Mouse (Mus musculus): ENCODE measurements around the gene Hrk. TPM values are rescaled to one million over a fixed set of nuclear protein-coding genes. Genes with fewer than 3 reads are reported as not detected.

Hrk gene
- polyA plus RNA-seq (2016; fragmentation: Nextera tagmentation; extraction: Ambion mirVana): 0.45 and 0.85 TPM in 2 replicates

GRCm38 (mm10) chr5:118164581-118164980 is at the start of gene Hrk:
TSS of gene Hrk (plus strand) at chr5:118164648.
- ATAC-seq (ENCODE audit: insufficient number of reproducible peaks, insufficient read depth, low FRiP score, low TSS enrichment): no peak
- 73% methylated on average over 12 of the region's 12 CpGs for WGBS
- H3K9ac ChIP-seq: no peak within 1 kb of the TSS
- H3K4me2 ChIP-seq (replicated peaks): no peak within 1 kb of the TSS
- H3K9me3 ChIP-seq: no peaks in the 10 kb centered on the region
- H3K36me3 ChIP-seq: no peaks in the 10 kb centered on the region
- 0 out of 2 replicates have a peak, but pooled peaks cover 7% of the 10 kb centered on the region for H3K4me1 ChIP-seq
- H3K27me3 ChIP-seq: peaks cover 75% of the 10 kb centered on the region
- H3K27ac ChIP-seq: no peak within 1 kb of the TSS
- H3K4me3 ChIP-seq: no peak within 1 kb of the TSS

DNA sequence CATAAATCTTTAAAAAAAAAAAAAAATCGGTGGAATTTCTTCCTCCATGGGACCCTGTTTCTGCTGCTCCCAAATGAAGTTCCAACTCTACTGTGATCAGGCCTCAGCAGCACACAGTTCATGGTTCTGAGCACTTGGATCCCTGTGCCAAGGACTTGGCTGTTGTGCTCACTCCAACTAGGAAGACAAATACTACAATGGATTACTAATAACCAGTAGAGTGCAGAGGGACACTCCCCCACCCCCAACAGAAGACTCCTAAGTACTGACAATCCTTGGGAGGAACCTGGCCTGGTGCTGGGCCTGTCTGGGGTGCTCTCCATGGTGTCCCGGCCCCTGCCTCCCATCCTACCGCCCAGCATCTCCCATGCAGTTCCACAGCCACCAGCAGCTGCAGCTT is 46.1 kb upstream of the Hrk start:
- H3K4me2 ChIP-seq (replicated peaks): no peak overlapping the region
- H3K27me3 ChIP-seq: no peaks in the 10 kb centered on the region
- ATAC-seq (ENCODE audit: insufficient number of reproducible peaks, insufficient read depth, low FRiP score, low TSS enrichment): no peak
- H3K4me3 ChIP-seq: no peak overlapping the region
- H3K9me3 ChIP-seq: no peaks in the 10 kb centered on the region
- H3K27ac ChIP-seq: no peak overlapping the region
- H3K4me1 ChIP-seq: peaks cover 12% of the 10 kb centered on the region
- WGBS: 86% methylated on average over 3 of the region's 3 CpGs
- peaks cover 23% of the 10 kb centered on the region for H3K36me3 ChIP-seq
- H3K9ac ChIP-seq: no peak overlapping the region

- Histone ChIP-seq H3K36me3 (peaks cover 27% of the 10 kb centered on the region), H3K27ac (no peak overlapping the region), H3K27me3 (no peaks in the 10 kb centered on the region), H3K4me2 (replicated peaks) (no peak overlapping the region), H3K4me3 (no peak overlapping the region), H3K4me1 (peaks cover 18% of the 10 kb centered on the region), H3K9me3 (no peaks in the 10 kb centered on the region), H3K9ac (no peak overlapping the region)
- ATAC-seq (ENCODE audit: insufficient number of reproducible peaks, insufficient read depth, low FRiP score, low TSS enrichment): no peak
- WGBS: 93% methylated on average over 5 of the region's 5 CpGs
Measured at GRCm38 (mm10) chr5:118118922-118119321, 45.5 kb upstream of the Hrk start.

- no peak overlapping the region for H3K9ac ChIP-seq
- H3K4me2 ChIP-seq (replicated peaks): no peak overlapping the region
- peaks cover 20% of the 10 kb centered on the region for H3K4me1 ChIP-seq
- ATAC-seq (ENCODE audit: insufficient number of reproducible peaks, insufficient read depth, low FRiP score, low TSS enrichment): no peak
- H3K4me3 ChIP-seq: no peak overlapping the region
- no peaks in the 10 kb centered on the region for H3K9me3 ChIP-seq
- peaks cover 34% of the 10 kb centered on the region for H3K36me3 ChIP-seq
- 31% methylated on average over 2 of the region's 2 CpGs for whole genome bisulfite sequencing
- no peaks in the 10 kb centered on the region for H3K27me3 ChIP-seq
- H3K27ac ChIP-seq: 0 out of 2 replicates have a peak overlapping the region, but pooled peaks have one; percentile 12
Measured at GRCm38 (mm10) chr5:118120670-118121069, 43.8 kb upstream of the Hrk start.

GRCm38 (mm10) chr5:118121928-118122327 is 42.5 kb upstream of the Hrk start:
- Histone ChIP-seq H3K9ac (no peak overlapping the region), H3K27me3 (no peaks in the 10 kb centered on the region), H3K4me3 (no peak overlapping the region), H3K27ac (no peak overlapping the region), H3K36me3 (peaks cover 40% of the 10 kb centered on the region), H3K4me1 (peaks cover 20% of the 10 kb centered on the region), H3K4me2 (replicated peaks) (no peak overlapping the region), H3K9me3 (no peaks in the 10 kb centered on the region)
- ATAC-seq (ENCODE audit: insufficient number of reproducible peaks, insufficient read depth, low FRiP score, low TSS enrichment): no peak
- WGBS: 83% methylated on average over 4 of the region's 4 CpGs

DNA sequence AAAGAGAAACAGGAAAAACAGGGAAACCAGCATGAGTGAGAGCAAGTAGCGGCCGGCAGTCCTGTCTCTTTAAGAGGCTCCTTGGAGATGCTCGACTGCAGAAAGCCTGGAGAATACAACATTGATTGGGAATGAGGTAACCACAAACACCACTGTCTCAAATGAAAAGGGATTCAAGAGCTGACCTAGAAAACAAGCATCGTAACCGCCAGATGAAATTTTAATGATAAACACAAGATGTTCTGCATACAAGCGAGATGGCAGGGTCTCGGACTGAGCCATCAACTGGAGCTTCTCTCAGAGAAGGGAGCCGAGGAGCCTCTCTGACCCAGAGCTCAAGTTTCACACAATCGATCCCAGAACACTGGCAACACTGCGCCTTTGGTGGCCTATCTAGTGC is 41.4 kb upstream of the Hrk start:
- ATAC-seq (ENCODE audit: insufficient number of reproducible peaks, insufficient read depth, low FRiP score, low TSS enrichment): no peak
- Histone ChIP-seq H3K9ac (no peak overlapping the region), H3K4me1 (peaks cover 20% of the 10 kb centered on the region), H3K4me2 (replicated peaks) (no peak overlapping the region; the same call in 1 of the 2 replicates), H3K27ac (peak overlapping the region; percentile 78), H3K27me3 (no peaks in the 10 kb centered on the region), H3K9me3 (no peaks in the 10 kb centered on the region), H3K36me3 (peaks cover 48% of the 10 kb centered on the region), H3K4me3 (no peak overlapping the region)
- WGBS: 37% methylated on average over 10 of the region's 10 CpGs

DNA sequence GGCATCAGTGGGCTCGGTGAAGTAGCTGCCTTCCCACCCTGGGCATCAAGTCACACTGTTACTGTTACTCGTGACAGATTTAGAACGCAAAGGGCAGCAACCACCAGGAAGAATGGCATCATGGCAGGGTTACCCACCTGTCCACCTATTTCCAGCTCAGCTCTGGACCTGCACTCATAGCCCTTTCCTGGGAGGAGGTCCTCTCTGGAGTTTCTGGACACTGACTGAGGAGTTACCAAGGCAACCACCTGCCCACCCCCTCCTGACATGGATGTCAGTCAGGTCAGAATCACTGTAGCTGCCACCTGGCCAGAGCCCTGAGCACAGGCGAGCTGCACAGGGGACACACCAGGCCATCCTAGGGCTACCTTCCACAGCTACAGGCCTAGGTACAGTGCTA is 37.8 kb upstream of the Hrk start:
- 90% methylated on average over 4 of the region's 4 CpGs for WGBS
- H3K27me3 ChIP-seq: no peaks in the 10 kb centered on the region
- H3K36me3 ChIP-seq: peaks cover 43% of the 10 kb centered on the region
- no peak overlapping the region for H3K4me2 ChIP-seq (replicated peaks)
- ATAC-seq (ENCODE audit: insufficient number of reproducible peaks, insufficient read depth, low FRiP score, low TSS enrichment): no peak
- H3K27ac ChIP-seq: no peak overlapping the region
- peaks cover 20% of the 10 kb centered on the region for H3K4me1 ChIP-seq
- H3K9me3 ChIP-seq: no peaks in the 10 kb centered on the region
- no peak overlapping the region for H3K9ac ChIP-seq
- no peak overlapping the region for H3K4me3 ChIP-seq

DNA sequence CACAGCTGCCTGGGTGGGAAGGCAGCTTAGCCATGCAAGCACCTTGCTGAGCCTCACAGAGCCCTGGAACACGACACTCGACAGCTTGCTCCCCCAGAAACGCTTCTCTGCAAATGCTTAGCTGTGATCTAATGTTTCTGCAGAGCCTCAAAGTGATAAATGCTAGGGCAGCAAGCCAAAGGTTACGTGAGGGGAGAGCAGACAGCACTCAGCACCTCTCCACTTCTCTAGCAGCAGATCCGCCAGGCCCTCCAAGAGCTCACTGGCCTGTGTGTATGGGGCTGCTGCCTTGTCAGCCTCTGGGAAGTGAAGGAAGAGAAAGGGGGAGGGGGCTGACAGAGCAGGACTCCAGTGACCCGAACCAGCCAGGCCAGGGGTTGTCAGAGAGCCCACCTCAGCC is 36.2 kb upstream of the Hrk start:
- Histone ChIP-seq H3K9ac (no peak overlapping the region), H3K27me3 (no peaks in the 10 kb centered on the region), H3K4me2 (replicated peaks) (no peak overlapping the region), H3K4me3 (no peak overlapping the region), H3K27ac (no peak overlapping the region), H3K4me1 (peaks cover 9% of the 10 kb centered on the region), H3K36me3 (peaks cover 49% of the 10 kb centered on the region), H3K9me3 (no peaks in the 10 kb centered on the region)
- no peak for ATAC-seq (ENCODE audit: insufficient number of reproducible peaks, insufficient read depth, low FRiP score, low TSS enrichment)
- WGBS: 71% methylated on average over 6 of the region's 6 CpGs

- no peak for ATAC-seq (ENCODE audit: insufficient number of reproducible peaks, insufficient read depth, low FRiP score, low TSS enrichment)
- Histone ChIP-seq H3K9me3 (no peaks in the 10 kb centered on the region), H3K9ac (no peak overlapping the region), H3K4me3 (no peak overlapping the region), H3K27me3 (no peaks in the 10 kb centered on the region), H3K4me2 (replicated peaks) (no peak overlapping the region), H3K36me3 (peaks cover 46% of the 10 kb centered on the region), H3K4me1 (peaks cover 5% of the 10 kb centered on the region), H3K27ac (no peak overlapping the region)
- 79% methylated on average over 9 of the region's 9 CpGs for WGBS
Measured at GRCm38 (mm10) chr5:118128651-118129050, 35.8 kb upstream of the Hrk start.

- Histone ChIP-seq H3K36me3 (peaks cover 43% of the 10 kb centered on the region), H3K9ac (no peak overlapping the region), H3K9me3 (no peaks in the 10 kb centered on the region), H3K27me3 (no peaks in the 10 kb centered on the region), H3K4me1 (no peaks in the 10 kb centered on the region), H3K4me3 (no peak overlapping the region), H3K4me2 (replicated peaks) (no peak overlapping the region), H3K27ac (no peak overlapping the region)
- no peak for ATAC-seq (ENCODE audit: insufficient number of reproducible peaks, insufficient read depth, low FRiP score, low TSS enrichment)
- 74% methylated on average over 5 of the region's 5 CpGs for WGBS
Measured at GRCm38 (mm10) chr5:118136391-118136790, 28.1 kb upstream of the Hrk start.

DNA sequence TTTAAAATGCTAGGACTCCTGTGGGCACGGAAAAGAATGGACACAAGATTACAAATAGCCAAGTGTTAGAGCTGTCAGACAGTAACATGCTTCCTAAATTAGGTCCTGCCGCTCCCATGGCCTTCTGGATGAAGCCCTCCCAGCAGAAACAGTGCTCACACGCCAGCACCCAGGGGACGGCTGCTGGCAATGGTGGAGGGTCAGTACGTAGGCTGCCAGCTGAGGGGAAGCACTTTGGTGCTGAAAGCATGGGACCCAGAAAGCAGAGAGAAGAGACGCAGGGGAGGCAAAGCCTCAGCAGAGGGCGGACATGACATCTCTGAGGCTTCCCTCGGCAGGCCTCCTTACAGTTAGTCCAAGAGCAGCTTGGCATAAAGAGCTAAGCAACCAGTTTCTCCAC is 24.8 kb upstream of the Hrk start:
- Histone ChIP-seq H3K36me3 (peaks cover 52% of the 10 kb centered on the region), H3K4me2 (replicated peaks) (no peak overlapping the region), H3K9ac (no peak overlapping the region), H3K4me1 (peaks cover 3% of the 10 kb centered on the region; the same call in 1 of the 2 replicates), H3K9me3 (no peaks in the 10 kb centered on the region), H3K27ac (no peak overlapping the region), H3K4me3 (no peak overlapping the region), H3K27me3 (no peaks in the 10 kb centered on the region)
- WGBS: 87% methylated on average over 8 of the region's 8 CpGs
- no peak for ATAC-seq (ENCODE audit: insufficient number of reproducible peaks, insufficient read depth, low FRiP score, low TSS enrichment)

- H3K4me1 ChIP-seq: peaks cover 17% of the 10 kb centered on the region
- no peaks in the 10 kb centered on the region for H3K27me3 ChIP-seq
- H3K4me2 ChIP-seq (replicated peaks): no peak overlapping the region
- no peak for ATAC-seq (ENCODE audit: insufficient number of reproducible peaks, insufficient read depth, low FRiP score, low TSS enrichment)
- H3K36me3 ChIP-seq: peaks cover 50% of the 10 kb centered on the region
- H3K9me3 ChIP-seq: no peaks in the 10 kb centered on the region
- 86% methylated on average over 8 of the region's 8 CpGs for WGBS
- H3K27ac ChIP-seq: no peak overlapping the region
- no peak overlapping the region for H3K4me3 ChIP-seq
- H3K9ac ChIP-seq: no peak overlapping the region
Measured at GRCm38 (mm10) chr5:118142471-118142870, 22.0 kb upstream of the Hrk start.

Data from embryonic facial prominence, embryonic 12.5 days (tissue).